Mouse (Mus musculus): ENCODE measurements at regions not wholly inside any gene's neighbourhood (a gene's known extent, or its start where the extent isn't known, plus 50 kb on each side); places are given as distances from the start of the nearest gene placed in this dataset.

- TF ChIP-seq CTCF (IDR thresholded peaks at IDR 0.05; ENCODE audit: control insufficient read depth, insufficient read depth, insufficient read length) (no peak), MAX (IDR thresholded peaks at IDR 0.05) (no peak), FOSL1 (IDR thresholded peaks at IDR 0.05; ENCODE audit: insufficient read depth, low read length, poor library complexity, severe bottlenecking) (no peak), MYOG (IDR thresholded peaks at IDR 0.05; ENCODE audit: control insufficient read depth, extremely low read depth, insufficient read length) (no peak), CEBPB (IDR thresholded peaks at IDR 0.05; ENCODE audit: low read depth) (no peak), MYOD1 (IDR thresholded peaks at IDR 0.05; ENCODE audit: control insufficient read depth, insufficient read length, low read depth) (no peak)
These were observed 55.2 kb upstream of the 1110032F04Rik start for GRCm38 (mm10) chr3:68814011-68814690.

Data from C2C12 (cell line).